Mouse (Mus musculus) bone marrow macrophage, adult 2 months (primary cell): Measurements from ENCODE around the gene Apbb2.

Experiments
- CTCF ChIP-seq: IDR thresholded peaks from 2 replicates; pipeline ENCODE4 v1.5.1; 2012; ENCODE audit warnings: low read depth, mild to moderate bottlenecking, low read length, moderate library complexity
- POLR2A ChIP-seq: IDR thresholded peaks from 2 replicates; pipeline ENCODE4 v1.6.1; 2012; ENCODE audit warnings: mild to moderate bottlenecking, low read depth, low read length, borderline replicate concordance

DNA sequence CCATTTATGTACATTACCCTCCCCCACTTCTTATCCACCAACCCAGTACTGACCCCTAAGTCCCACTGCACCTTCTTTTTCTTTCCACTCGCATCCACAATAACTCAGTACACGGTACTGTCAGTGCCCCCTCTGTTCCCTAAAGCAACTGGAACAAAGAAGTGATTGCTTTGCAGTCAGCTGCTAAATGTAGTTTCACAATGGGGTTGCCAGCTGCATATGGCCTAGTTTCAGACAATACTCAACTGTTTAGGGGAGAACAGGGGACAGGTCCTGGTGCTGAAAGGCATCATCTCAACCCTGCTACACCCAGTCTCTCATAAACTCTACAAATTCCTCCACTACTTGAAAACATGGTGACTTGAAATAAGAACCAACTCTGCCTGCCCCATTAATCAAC, 347.4 kb downstream of the Apbb2 start:
- TF ChIP-seq POLR2A = no peak
- no peak for TF ChIP-seq CTCF
